Mouse (Mus musculus): Measurements from ENCODE around the gene Rffl.

GRCm38 (mm10) chr11:82875631-82876030 lies 4.6 kb upstream of the Rffl start:
- no peak for TF ChIP-seq CTCF (conservative IDR thresholded peaks at IDR 0.05; ENCODE audit: insufficient read depth, insufficient read length, low read depth, low read length)
- TF ChIP-seq POLR2A (IDR thresholded peaks at IDR 0.05; ENCODE audit: low read depth, low read length) = no peak

Data from kidney, adult 2 months (tissue).